Mouse (Mus musculus): ENCODE results near the gene F8a. TPM values are rescaled to one million over a fixed set of nuclear protein-coding genes. Genes with fewer than 3 reads are reported as not detected.
"Not testable (repeated sequence)": the region's sequence is repeated elsewhere in the genome, so short reads cannot be mapped to it uniquely, and the experiment has no call there.

Gene F8a
- 21.6 and 22.2 TPM in 2 replicates for polyA plus RNA-seq (2015; fragmentation: Nextera tagmentation; extraction: Ambion mirVana)

DNA sequence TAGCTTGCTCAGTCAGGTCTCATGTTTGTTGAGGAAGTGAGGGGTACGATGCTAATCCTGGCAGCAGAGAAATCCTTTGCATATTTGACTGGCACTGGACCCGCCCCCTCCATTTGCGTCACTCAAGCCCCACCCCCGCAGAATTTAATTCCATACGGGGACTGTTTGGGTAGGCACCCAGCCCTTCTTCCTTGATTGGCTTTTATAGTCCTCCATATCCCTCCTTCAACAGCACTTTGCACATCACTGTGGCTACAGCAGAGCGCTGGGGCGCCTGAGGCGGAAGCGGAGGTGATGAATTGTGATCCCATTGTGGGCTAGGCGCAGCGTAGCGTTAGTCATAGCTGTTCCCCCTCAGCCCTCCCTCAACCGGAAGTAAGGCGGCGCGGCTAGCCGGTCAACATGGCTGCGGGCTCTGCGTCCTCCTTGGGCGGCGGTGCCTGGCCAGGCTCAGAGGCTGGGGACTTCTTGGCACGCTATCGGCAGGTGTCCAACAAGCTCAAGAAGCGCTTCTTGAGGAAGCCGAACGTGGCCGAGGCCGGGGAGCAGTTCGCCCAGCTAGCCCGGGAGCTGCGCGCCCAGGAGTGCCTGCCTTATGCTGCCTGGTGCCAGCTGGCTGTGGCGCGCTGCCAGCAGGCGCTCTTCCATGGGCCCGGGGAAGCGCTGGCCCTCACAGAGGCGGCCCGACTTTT is at the start of gene F8a:
F8a (plus strand) TSS at position 378 of the 692 bp plus-strand sequence.
- H3K9me3 ChIP-seq (replicated peaks): no peaks in the 10 kb centered on the region
- peak within 1 kb of the TSS; percentile 80 for H3K9ac ChIP-seq
- 19% methylated on average over 31 of the region's 39 CpGs for WGBS
- ATAC-seq: peak; percentile 95
- no peaks in the 10 kb centered on the region for H3K36me3 ChIP-seq (ENCODE audit: poor library complexity, severe bottlenecking)
- H3K4me1 ChIP-seq: peaks cover 14% of the 10 kb centered on the region; the same call in 1 of the 2 replicates
- peak within 1 kb of the TSS; percentile 73 for H3K4me2 ChIP-seq
- peak within 1 kb of the TSS; percentile 64 for H3K4me3 ChIP-seq
- H3K27ac ChIP-seq: peak within 1 kb of the TSS; percentile 95
- H3K27me3 ChIP-seq: no peaks in the 10 kb centered on the region

DNA sequence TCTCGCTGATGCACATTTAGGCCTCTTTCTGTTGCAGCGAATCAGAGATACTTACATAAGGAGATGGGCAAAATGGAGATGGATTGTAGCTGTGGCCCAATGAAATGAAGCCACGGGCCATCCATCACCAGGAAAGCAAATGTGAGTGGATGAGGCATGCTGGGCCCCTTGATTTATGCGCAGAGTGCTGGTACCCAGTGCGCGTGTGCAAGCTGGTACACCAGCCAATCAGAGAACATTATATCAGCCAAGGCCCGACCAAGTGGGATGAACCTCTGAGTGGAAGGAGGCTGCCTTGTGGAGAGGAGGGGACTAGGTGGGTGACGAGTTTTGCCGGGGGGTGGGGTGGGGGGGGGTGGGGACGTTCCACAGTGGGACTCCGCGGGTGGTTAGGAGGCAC is 36.2 kb upstream of the F8a start, which contains the start of gene Xlr3b:
Xlr3b (plus strand) TSS at position 274 of the 400 bp plus-strand sequence.
- WGBS: 80% methylated on average over 12 of the region's 12 CpGs
- not testable (repeated sequence) for H3K36me3 ChIP-seq (ENCODE audit: poor library complexity, severe bottlenecking); H3K4me1 ChIP-seq; H3K9ac ChIP-seq; H3K27me3 ChIP-seq; H3K4me3 ChIP-seq; H3K9me3 ChIP-seq (replicated peaks); H3K27ac ChIP-seq; H3K4me2 ChIP-seq
- ATAC-seq: peak; percentile 48

DNA sequence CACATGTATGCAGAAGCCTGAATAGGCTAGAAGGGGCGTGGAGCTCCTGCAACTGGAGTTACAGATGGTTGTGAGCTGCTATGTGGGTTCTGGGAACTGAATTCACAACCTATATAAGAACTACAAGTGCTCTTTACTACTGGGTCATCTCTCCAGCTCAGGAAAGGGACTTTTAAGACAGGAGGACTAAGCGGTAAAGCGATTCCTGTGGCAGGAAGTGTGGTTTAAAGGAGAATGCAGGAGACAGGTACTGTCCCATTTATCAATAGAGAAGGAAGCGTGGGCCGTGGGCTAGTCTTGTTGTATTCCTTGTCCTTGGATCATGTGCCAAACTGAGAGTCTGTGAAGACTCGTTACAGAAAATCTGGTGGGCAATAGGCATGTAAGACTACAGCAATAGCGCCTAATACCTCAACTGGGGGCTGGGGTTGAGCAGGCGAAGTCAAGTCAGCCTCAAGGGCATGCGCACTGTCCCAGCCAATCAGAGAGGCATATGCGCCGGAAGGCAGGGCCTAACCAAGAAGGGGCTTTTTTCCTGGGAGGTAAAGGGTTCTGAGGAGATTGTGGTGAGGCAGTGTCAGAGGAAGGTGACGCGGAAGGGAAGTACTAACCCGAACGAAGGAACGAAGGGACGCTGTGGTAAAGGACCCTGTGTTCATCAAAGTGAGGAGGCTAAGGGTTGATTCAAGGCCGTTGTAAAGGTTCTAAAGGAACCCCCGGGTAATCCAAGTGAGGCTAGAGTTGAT is 14.1 kb upstream of the F8a start, which contains the start of gene Xlr4b:
Xlr4b (plus strand) TSS at position 515 of the 746 bp plus-strand sequence.
- WGBS: 81% methylated on average over 19 of the region's 19 CpGs
- not testable (repeated sequence) for H3K27ac ChIP-seq; H3K9me3 ChIP-seq (replicated peaks); H3K9ac ChIP-seq; H3K27me3 ChIP-seq; H3K4me3 ChIP-seq; ATAC-seq; H3K4me1 ChIP-seq; H3K36me3 ChIP-seq (ENCODE audit: poor library complexity, severe bottlenecking); H3K4me2 ChIP-seq

DNA sequence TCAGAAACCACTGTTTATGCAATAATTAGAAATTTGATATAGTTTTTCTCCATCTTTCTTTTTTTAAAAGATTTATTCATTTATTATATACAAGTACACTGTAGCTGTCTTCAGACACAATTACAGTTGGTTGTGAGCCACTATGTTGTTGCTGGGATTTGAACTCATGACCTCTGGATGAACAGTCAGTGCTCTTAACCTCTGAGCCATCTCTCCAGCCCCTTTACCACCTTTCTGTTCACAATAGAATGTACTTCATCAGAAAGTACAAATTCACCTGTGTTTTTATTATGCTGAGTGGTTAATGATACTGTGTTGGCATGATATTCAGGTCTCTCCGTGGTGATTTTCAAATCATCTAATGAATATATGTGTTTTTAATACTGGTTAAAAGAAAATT is 2.7 kb upstream of the F8a start:
- ATAC-seq: no peak
- no peaks in the 10 kb centered on the region for H3K36me3 ChIP-seq (ENCODE audit: poor library complexity, severe bottlenecking)
- 40% methylated on average over 1 of the region's 1 CpGs for WGBS
- no peak overlapping the region for H3K4me2 ChIP-seq
- no peaks in the 10 kb centered on the region for H3K9me3 ChIP-seq (replicated peaks)
- no peak overlapping the region for H3K4me3 ChIP-seq
- no peak overlapping the region for H3K9ac ChIP-seq
- H3K4me1 ChIP-seq: peaks cover 8% of the 10 kb centered on the region; the same call in 1 of the 2 replicates
- no peaks in the 10 kb centered on the region for H3K27me3 ChIP-seq
- H3K27ac ChIP-seq: no peak overlapping the region

DNA sequence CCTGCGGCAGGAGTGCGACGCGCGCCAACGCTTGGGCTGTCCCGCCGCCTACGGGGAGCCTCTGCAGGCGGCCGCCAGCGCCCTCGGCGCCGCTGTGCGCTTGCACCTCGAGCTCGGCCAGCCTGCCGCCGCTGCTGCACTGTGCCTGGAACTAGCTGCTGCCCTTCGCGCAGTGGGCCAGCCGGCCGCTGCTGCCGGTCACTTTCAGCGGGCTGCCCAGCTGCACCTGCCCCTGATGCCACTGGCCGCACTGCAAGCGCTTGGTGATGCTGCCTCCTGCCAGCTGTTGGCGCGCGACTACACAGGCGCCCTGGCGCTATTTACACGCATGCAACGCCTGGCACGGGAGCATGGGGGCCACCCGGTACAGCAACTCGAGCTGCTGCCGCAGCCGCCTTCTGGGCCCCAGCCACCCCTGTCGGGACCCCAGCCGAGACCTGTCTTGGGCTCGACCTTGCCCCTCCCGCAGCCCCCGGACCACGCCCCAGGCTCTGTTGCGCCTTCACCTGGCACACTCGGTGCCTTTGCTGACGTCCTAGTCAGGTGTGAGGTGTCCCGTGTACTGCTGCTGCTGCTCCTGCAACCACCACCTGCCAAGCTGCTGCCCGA is 619 bp downstream of the F8a start:
- Histone ChIP-seq H3K9ac (peak overlapping the region; percentile 80), H3K27ac (peak overlapping the region; percentile 95), H3K9me3 (replicated peaks) (no peaks in the 10 kb centered on the region), H3K27me3 (no peaks in the 10 kb centered on the region), H3K4me3 (peak overlapping the region; percentile 64), H3K4me1 (peaks cover 14% of the 10 kb centered on the region; the same call in 1 of the 2 replicates), H3K4me2 (peak overlapping the region; percentile 73), H3K36me3 (ENCODE audit: poor library complexity, severe bottlenecking) (no peaks in the 10 kb centered on the region)
- ATAC-seq: peak; percentile 69
- WGBS: 10% methylated on average over 27 of the region's 51 CpGs

DNA sequence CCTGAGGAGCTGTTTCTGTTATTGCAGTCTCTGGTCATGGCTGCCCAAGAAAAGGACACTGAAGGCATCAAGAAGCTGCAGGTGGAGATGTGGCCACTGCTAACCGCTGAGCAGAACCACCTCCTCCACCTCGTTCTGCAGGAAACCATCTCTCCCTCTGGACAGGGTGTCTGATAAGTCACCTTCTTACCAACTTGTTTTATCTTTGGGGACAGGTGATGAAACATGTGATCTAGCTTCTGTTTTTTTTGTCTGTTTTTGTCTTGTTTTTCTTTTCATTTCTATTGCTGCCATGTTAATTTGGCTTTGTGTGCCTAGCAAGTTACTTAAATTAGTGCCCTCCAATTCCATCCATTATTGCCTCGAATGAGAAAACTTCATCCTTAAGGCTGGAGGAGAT is 1.2 kb downstream of the F8a start:
- peak overlapping the region; percentile 64 for H3K4me3 ChIP-seq
- ATAC-seq: no peak
- no peaks in the 10 kb centered on the region for H3K9me3 ChIP-seq (replicated peaks)
- H3K27me3 ChIP-seq: no peaks in the 10 kb centered on the region
- H3K9ac ChIP-seq: peak overlapping the region; percentile 80
- WGBS: 47% methylated on average over 3 of the region's 3 CpGs
- peak overlapping the region; percentile 73 for H3K4me2 ChIP-seq
- H3K4me1 ChIP-seq: peaks cover 14% of the 10 kb centered on the region; the same call in 1 of the 2 replicates
- no peaks in the 10 kb centered on the region for H3K36me3 ChIP-seq (ENCODE audit: poor library complexity, severe bottlenecking)
- H3K27ac ChIP-seq: peak overlapping the region; percentile 95; the same call in 1 of the 2 replicates

DNA sequence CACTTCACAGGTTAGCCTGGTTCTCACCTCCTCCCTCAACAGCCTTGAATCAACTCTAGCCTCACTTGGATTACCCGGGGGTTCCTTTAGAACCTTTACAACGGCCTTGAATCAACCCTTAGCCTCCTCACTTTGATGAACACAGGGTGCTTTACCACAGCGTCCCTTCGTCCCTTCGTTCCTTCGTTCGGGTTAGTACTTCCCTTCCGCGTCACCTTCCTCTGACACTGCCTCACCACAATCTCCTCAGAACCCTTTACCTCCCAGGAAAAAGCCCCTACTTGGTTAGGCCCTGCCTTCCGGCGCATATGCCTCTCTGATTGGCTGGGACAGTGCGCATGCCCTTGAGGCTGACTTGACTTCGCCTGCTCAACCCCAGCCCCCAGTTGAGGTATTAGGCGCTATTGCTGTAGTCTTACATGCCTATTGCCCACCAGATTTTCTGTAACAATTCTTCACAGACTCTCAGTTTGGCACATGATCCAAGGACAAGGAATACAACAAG is 14.8 kb downstream of the F8a start, which contains the start of gene Xlr4c:
Xlr4c (minus strand) TSS at position 310 of the 505 bp plus-strand sequence.
- H3K27me3 ChIP-seq; H3K4me3 ChIP-seq; H3K36me3 ChIP-seq (ENCODE audit: poor library complexity, severe bottlenecking); ATAC-seq; H3K4me1 ChIP-seq; H3K9ac ChIP-seq; H3K27ac ChIP-seq; H3K4me2 ChIP-seq; H3K9me3 ChIP-seq (replicated peaks): not testable (repeated sequence)
- 88% methylated on average over 14 of the region's 14 CpGs for WGBS

DNA sequence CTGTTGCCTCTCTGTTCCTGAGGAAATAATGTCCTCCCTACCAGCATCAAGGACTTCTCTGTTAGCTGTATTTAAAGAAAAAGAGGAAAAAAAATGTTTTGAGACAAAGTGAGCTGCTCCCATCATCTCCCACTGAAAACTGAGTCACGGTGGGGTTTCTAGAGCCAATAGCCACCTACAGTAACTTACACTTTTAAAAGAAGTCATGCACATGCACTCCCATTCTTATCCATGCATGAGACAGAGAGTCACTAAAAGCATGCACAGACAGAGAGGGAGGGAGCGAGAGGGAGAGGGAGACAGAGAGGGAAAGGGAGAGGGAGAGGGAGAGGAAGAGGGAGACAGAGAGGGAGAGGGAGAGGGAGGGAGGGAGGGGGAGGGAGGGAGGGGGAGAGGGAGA is 34.3 kb downstream of the F8a start:
- 92% methylated on average over 1 of the region's 2 CpGs for WGBS
- not testable (repeated sequence) for H3K4me1 ChIP-seq; H3K9ac ChIP-seq; H3K36me3 ChIP-seq (ENCODE audit: poor library complexity, severe bottlenecking); ATAC-seq; H3K27me3 ChIP-seq; H3K4me2 ChIP-seq; H3K27ac ChIP-seq; H3K4me3 ChIP-seq; H3K9me3 ChIP-seq (replicated peaks)

DNA sequence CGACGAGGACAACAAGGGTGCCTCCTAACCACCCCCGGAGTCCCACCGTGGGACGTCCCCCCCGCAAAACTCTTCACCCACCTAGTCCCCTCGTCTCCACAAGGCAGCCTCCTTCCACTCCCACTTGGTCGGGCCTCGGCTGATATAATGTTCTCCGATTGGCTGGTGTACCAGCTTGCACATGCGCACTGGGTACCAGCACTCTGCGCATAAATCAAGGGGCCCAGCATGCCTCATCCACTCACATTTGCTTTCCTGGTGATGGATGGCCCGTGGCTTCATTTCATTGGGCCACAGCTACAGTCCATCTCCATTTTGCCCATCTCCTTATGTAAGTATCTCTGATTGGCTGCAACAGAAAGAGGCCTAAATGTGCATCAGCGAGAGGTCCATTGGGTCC is 37.2 kb downstream of the F8a start, which contains the start of gene Xlr3c:
Xlr3c (minus strand) TSS at position 121 of the 400 bp plus-strand sequence.
- H3K9me3 ChIP-seq (replicated peaks); H3K27me3 ChIP-seq; H3K4me3 ChIP-seq; H3K9ac ChIP-seq; H3K4me2 ChIP-seq; H3K4me1 ChIP-seq; H3K27ac ChIP-seq; ATAC-seq; H3K36me3 ChIP-seq (ENCODE audit: poor library complexity, severe bottlenecking): not testable (repeated sequence)
- 92% methylated on average over 14 of the region's 14 CpGs for WGBS
